Mouse (Mus musculus): ENCODE measurements around the gene Rraga. TPM values are rescaled to one million over a fixed set of nuclear protein-coding genes. Genes with fewer than 3 reads are reported as not detected.

Rraga gene
- total and polyA plus RNA-seq, 2 experiments, result 18.8 to 22.2 TPM

Other genes starting within 250 kb of the Rraga start
- not detected in 2 replicates for gene Saxo1, start 17.3 kb upstream of the Rraga start, total RNA-seq (2014; rRNA removed)
- gene Saxo1, start 17.3 kb upstream of the Rraga start, polyA plus RNA-seq (2012; rRNA removed), result not detected in 2 replicates
- 2.3 and 2.7 TPM in 2 replicates for gene Haus6, start 36.4 kb downstream of the Rraga start, total RNA-seq (2014; rRNA removed)
- gene Haus6, start 36.4 kb downstream of the Rraga start, polyA plus RNA-seq (2012; rRNA removed), result 1.1 and 2.1 TPM in 2 replicates
- 294 and 339 TPM in 2 replicates for gene Plin2, start 94.4 kb downstream of the Rraga start, total RNA-seq (2014; rRNA removed)
- 449 and 502 TPM in 2 replicates for gene Plin2, start 94.4 kb downstream of the Rraga start, polyA plus RNA-seq (2012; rRNA removed)
- 18.9 and 19.0 TPM in 2 replicates for gene Dennd4c, start 172.9 kb downstream of the Rraga start, total RNA-seq (2014; rRNA removed)
- gene Dennd4c, start 172.9 kb downstream of the Rraga start, polyA plus RNA-seq (2012; rRNA removed), result 2.7 and 2.8 TPM in 2 replicates